Mouse (Mus musculus) embryonic fibroblast, embryonic 13.5 days (primary cell): ENCODE measurements around the gene Mrps10.

Experiments used
- CTCF ChIP-seq: IDR thresholded peaks from 2 replicates; pipeline ENCODE4 v1.5.1; 2011; ENCODE audit warnings: mild to moderate bottlenecking, control low read depth, low read length, moderate library complexity, borderline replicate concordance; ENCODE audit not compliant: insufficient read depth
- POLR2A ChIP-seq: IDR thresholded peaks from 2 replicates; pipeline ENCODE4 v1.6.1; 2011; ENCODE audit warnings: low read depth, mild to moderate bottlenecking, control low read depth, low read length, moderate library complexity

DNA sequence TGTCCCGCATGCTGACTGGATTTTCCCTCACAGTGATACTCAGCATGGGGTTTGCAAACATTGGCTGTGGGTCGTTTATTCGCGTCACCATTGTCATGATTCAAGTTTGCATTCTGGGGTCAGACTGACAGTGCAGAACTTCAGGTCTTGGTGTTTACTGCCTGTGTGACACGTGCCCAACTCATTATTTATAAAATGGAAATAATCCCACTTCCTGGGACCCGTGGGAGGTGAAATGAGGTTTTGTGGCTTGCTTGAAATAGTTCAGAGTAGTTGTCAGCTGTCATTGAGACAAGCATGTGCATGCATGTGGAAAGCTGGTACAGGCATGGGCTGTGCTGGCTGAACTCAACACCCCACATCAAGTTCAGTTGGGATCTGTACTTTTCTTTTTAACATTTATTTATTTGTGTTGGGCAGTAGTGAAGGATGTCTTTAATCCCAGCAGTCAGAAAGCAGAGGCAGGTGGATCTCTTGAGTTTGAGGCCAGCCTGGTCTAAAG lies 8.1 kb downstream of the Mrps10 start:
- TF ChIP-seq POLR2A (no peak), CTCF (no peak)
